Mouse (Mus musculus): ENCODE measurements around the gene Serpina6.

Serpina6 gene

GRCm38 (mm10) chr12:103655123-103656044, 1.6 kb downstream of the Serpina6 start:
- no peak for DNase-seq

- DNase-seq: no peak
These were observed 3.2 kb downstream of the Serpina6 start for GRCm38 (mm10) chr12:103653836-103654235.

DNA sequence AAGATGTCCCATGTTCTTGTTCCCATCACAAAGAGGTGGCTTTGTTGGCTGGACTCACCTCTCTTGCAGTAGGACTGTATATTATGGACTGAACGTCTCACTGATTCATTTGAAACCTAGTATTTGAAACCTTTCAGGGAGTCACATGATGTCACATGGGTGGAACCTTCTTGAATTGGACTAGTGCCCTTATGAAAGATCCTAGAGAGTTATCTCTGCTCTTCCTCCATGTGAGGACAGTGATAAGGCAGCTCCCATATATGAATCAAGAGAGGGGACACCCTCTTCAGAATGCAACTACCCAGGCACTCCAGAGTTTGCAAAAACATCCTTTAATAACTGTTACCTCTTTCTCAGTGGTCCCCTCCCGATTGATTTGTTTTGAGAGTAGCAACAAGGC, 10.7 kb downstream of the Serpina6 start:
- no peak for DNase-seq

DNA sequence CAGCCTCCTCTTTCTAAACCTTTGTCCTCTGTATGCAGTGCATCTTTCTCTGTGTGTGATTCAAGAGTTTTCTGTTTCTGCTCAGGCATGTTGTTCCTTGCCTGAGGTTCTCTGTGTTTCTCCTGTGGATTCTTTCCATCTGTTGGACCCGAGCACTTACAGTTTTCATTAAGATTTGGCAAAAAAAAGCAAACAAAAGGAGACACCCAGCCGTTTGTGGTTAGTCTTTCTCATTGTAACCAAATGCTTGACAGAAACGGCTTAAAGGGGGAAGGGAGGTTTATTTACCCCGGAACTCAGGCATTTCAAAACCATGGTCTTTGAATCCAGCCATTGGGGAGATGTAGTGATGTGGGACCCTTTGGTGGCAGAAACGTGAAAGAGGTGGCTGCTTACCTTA, 12.4 kb downstream of the Serpina6 start:
- no peak for DNase-seq

GRCm38 (mm10) chr12:103643818-103644217, 13.2 kb downstream of the Serpina6 start:
- DNase-seq: no peak

DNA sequence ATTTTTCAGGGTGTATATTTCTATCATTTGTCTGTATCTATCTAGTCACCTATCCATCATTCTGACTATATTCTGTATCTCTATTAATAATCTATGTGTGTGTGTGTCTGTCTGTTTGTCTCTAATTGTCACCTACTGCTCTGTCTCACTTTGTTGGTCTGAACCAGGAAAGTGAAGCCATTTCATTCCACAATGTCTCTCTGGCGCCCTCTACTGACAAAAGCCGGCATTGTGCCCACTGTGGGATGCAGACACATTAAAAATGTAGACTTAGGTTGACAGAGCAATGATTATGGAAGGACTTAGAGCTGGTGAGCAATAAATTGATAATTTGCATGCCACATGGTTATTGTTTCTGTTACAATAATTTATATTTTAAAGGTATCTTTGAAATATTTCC, 13.7 kb downstream of the Serpina6 start:
- DNase-seq: peak; percentile 96

DNA sequence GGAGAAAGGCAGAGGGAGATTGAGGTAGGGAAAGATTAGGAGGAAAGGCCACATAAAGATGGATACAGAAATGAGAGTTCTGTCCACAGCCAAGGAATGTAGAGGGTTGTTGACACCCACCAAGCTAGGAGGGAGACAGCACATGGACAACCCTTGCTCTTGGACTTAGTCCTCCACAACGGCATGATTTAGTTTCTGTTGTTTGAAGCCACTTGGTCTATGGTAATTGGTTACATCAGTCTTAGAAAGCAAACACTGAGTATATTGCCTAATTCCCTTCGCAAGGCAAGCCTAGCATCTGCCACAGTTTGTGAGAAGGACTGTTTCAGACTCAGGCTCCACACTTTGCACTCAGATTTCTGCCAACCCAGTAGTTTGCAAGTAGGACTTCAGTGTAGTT, 21.2 kb downstream of the Serpina6 start:
- DNase-seq: no peak

- no peak for DNase-seq
These were observed 22.6 kb downstream of the Serpina6 start for GRCm38 (mm10) chr12:103634430-103634829.

DNA sequence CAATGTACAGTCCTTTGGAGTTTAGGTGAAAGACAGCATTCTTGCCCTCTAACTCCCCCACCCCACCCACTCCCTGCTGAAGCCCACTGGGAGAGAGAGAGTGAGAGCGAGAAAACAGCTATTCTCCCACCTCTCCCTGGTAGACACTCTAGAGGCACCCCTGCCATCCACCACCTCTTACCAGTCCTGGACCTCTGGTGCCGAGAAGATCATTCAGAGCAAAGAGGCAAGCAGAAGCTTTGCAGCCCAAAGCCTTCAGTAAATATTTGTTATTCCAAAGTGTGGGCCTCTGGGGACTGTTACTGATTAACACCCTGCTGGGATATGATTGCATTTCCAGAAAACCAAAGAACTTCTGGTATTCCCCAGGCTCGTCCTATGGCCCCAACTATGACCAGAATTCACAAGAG, 25.8 kb downstream of the Serpina6 start, which contains the start of gene Serpina10:
TSS of gene Serpina10 (minus strand) at position 242 of the 410 bp plus-strand sequence.
- no peak for DNase-seq

- no peak for DNase-seq
These were observed 40.2 kb downstream of the Serpina6 start for GRCm38 (mm10) chr12:103616860-103617261.

DNA sequence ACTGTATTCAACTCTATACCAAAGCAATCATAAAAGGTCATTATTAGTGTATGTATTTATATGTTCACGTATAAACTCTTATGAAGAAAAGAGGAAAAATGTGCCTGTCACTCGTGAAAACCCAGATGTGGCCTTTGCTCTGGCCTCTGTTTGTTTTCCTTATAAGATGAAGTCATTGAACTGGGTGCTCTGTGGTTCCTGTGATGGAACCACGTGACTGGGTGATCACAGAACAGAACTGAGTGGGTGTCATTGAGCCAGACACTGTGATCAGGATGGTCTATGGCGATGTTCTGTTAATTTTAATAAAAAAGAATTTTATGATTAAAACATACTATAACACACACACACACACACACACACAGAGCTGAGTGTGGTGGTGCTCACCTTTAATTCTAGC, 41.3 kb downstream of the Serpina6 start:
- no peak for DNase-seq

GRCm38 (mm10) chr12:103615141-103615540, 41.9 kb downstream of the Serpina6 start:
- DNase-seq: no peak

- no peak for DNase-seq
These were observed 55.2 kb downstream of the Serpina6 start for GRCm38 (mm10) chr12:103601839-103602238.

DNA sequence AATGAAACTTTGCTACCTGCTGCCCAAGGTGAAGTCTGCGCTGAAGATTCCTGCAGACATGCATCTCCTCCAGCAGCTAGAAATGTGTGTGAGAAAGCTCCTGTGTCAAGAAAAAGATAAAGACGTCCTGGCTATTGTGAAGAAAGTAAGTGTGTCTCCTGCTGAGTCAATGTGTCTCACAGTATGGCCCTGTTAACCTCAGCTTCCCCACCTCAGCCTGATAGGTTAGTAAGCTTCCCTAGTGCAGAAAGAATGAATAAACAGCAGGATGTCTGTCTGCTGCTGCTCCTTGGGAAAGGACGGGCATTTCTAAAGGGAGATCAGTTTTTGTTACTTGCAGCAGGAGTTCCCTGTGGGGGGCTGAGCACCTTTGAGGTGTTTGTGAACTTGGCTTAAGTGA, 56.6 kb downstream of the Serpina6 start:
- no peak for DNase-seq

GRCm38 (mm10) chr12:103598411-103598810, 58.6 kb downstream of the Serpina6 start:
- DNase-seq: no peak
